Mouse (Mus musculus) small intestine, adult 2 months (tissue): Measurements from ENCODE around the gene Stk33.

ENCODE experiments used
- CTCF ChIP-seq: fragments of 200-500 bp; IDR thresholded peaks from 2 replicates; pipeline ENCODE4 v1.5.1; 2012; ENCODE audit warnings: low read depth, mild to moderate bottlenecking, control low read depth, inconsistent platforms, low read length, moderate library complexity, mixed read lengths; ENCODE audit not compliant: insufficient replicate concordance, insufficient read length; ENCODE audit errors: extremely low read depth
- POLR2A ChIP-seq: fragments of 200-500 bp; IDR thresholded peaks from 2 replicates; pipeline ENCODE4 v1.6.1; 2012; ENCODE audit warnings: low read depth, mild to moderate bottlenecking, control low read depth, inconsistent platforms, low read length, moderate library complexity

DNA sequence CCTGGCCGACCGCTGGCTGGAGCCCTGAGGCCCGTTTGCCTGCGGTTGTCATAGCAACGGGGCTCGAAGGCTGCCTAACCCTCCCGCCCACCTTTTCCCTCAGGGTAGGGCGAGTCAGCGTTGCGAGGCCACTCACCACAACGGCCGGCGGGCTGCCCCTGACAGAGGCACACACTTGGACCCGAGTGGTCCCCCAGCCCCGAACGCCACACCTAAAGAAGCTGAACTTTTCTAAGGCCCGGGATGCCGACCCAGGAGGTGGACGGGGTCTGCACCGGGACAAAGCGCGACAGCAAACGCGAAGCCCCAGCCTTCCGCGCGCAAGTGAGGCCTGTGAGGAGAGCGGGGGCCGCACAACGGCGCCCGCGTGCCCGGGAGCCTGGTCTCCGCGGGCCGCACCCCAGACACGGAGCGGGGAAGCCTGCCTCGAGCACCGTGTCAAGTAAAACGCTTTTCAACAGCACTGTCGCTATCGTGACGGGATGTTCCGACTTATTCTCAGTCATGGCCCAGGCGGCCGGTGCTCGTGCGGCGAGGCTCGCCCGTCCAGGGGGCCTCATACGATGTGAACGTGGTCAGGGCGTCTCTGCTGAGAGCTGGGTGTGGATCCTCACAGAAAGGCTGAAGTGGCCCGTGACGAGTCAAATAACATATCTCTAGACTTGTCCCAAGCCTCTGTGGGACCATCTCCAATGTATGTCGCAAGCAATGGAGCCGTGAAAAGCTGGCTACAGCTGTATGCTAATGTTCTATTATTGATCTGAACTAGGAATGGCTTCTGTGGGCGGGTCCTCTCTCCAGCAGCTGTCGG, at the start of gene Stk33:
- TF ChIP-seq CTCF: no peak
- no peak for TF ChIP-seq POLR2A
